Mouse (Mus musculus): ENCODE results near the gene Ddx55.

The Ddx55 gene

GRCm38 (mm10) chr5:124552558-124553307 lies at the start of gene Ddx55:
TSS of gene Ddx55 (plus strand) at chr5:124552864.
- DNase-seq (ENCODE audit: low read depth, low spot score), result peak; percentile 96

GRCm38 (mm10) chr5:124503742-124504141 lies 48.9 kb upstream of the Ddx55 start:
- peak; percentile 41 for DNase-seq (ENCODE audit: low read depth, low spot score)

DNA sequence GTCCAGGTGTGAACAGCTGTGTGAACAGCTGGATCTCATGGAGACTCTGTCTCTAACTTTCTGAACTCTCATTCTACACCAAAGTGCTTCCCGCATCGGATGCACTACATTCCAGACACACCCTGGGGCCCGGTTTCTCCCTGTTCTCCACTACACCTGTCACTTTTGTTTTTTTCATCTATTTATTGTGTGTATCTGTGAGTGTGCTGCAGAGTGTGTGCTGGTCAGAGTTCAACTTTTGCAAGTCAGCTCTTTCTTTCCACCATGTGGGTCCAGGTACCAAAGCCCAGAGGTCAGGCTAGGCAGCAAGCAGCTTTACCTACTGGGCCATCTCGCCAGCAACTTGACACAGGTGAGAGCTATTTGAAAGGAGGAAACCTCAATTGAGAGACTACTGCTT lies 47.4 kb upstream of the Ddx55 start:
- DNase-seq (ENCODE audit: low read depth, low spot score), result no peak

DNA sequence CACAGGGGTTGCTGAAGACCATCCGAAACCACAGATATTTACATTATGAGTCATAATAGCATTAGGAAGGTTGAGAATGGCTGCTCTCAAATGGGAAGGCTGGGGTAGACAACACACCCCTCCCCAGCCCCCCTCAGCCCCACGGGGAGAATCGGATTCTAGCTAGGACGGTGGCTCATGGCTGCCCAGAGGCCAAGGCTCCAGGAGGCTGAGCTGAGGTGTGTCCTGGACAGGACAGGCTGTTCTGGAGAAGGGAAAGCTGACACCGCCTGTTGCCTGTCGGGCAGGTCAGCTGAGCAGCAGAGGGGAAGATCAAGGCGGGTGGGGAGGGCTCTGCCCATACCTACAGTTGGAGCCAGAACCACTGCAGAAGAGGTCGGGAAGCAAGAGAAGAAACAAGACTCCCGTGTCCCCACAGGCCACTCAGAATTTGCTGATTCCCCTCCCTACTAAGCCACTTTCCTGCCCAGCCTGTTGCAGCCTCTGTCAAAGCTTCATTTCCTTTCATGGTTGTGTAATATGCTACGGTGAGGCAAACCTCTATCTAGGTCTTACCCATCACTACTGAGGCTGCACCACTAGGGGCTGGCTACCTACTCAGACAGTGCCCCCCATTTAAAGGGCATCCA lies 45.8 kb upstream of the Ddx55 start:
- DNase-seq (ENCODE audit: low read depth, low spot score), result no peak

- DNase-seq (ENCODE audit: low read depth, low spot score), result no peak
These were observed 43.5 kb upstream of the Ddx55 start for GRCm38 (mm10) chr5:124509200-124509599.

GRCm38 (mm10) chr5:124509742-124510237 lies 42.9 kb upstream of the Ddx55 start:
- DNase-seq (ENCODE audit: low read depth, low spot score), result peak; percentile 21

DNA sequence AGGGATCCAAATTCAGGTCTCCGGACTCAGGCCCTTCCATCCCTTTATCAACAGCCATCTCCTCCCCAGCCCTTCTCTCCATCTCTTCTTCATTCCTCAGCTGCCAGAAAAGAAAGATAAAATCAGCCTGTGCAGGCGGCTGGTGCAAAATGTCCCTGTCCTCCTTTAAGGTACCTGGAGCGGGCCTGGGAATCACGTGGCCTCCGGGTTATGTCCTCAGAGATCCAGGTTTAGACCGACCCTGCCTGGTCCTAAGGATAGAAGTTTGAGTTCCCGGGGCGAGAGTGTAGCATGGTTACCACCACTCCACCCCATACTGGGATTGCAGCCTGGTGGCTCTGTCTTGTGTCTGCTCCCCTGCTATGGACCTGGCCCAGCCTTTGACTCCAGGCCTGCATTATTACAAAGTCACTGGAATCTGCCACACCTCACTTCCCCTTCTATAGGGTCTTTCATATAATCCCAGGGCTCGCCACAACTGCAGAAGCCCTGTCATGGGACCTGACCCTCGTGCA lies 42.1 kb upstream of the Ddx55 start:
- peak; percentile 55 for DNase-seq (ENCODE audit: low read depth, low spot score)

- DNase-seq (ENCODE audit: low read depth, low spot score), result no peak
These were observed 36.9 kb upstream of the Ddx55 start for GRCm38 (mm10) chr5:124515789-124516188.

DNA sequence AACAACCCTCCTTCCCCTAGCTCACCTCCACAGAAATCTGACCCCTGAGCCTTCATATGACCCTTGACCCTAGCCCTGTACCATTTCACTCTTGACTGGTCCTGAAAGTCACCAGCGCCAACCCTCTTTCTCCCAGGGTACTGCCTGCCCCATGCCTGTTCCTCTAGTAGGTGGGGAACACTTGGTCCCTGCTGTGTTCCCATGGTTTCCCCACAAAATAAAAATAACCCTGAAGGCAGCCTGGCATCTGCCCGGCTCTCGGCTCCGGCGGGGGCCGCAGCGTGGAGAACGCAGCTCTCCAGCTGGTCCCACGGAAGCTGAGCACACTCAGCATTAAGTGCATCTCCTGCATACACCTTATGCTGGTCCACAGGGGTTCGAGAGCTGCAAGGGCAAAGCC lies 34.0 kb upstream of the Ddx55 start:
- DNase-seq (ENCODE audit: low read depth, low spot score), result no peak

GRCm38 (mm10) chr5:124521588-124521987 lies 31.1 kb upstream of the Ddx55 start:
- no peak for DNase-seq (ENCODE audit: low read depth, low spot score)

GRCm38 (mm10) chr5:124523032-124523431 lies 29.6 kb upstream of the Ddx55 start:
- DNase-seq (ENCODE audit: low read depth, low spot score), result peak; percentile 49

- no peak for DNase-seq (ENCODE audit: low read depth, low spot score)
These were observed 27.7 kb upstream of the Ddx55 start for GRCm38 (mm10) chr5:124524943-124525342.

- DNase-seq (ENCODE audit: low read depth, low spot score), result no peak
These were observed 24.3 kb upstream of the Ddx55 start for GRCm38 (mm10) chr5:124528351-124528750.

- DNase-seq (ENCODE audit: low read depth, low spot score), result no peak
These were observed 23.9 kb upstream of the Ddx55 start for GRCm38 (mm10) chr5:124528791-124529190.

- DNase-seq (ENCODE audit: low read depth, low spot score), result no peak
These were observed 23.4 kb upstream of the Ddx55 start for GRCm38 (mm10) chr5:124529191-124529651.

DNA sequence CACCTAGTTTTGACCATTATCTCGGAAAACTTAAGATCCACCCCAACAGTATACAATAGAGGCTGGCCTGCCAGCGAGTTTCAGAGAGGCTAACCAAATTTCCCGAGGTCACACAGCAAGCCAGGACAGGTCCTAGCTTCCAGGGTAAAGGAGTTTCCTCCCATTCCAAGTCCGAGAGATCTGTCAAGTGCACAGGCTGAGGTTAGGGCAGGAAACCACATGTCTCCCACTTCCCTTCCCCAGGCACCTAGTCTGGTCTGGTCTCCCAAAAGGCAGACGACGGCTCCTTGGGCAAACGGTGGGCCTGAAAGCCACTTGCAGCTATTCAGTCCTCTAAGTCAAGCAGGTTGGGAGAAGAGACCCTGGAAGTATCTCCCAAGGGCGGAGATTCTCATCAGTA lies 23.0 kb upstream of the Ddx55 start:
- DNase-seq (ENCODE audit: low read depth, low spot score), result no peak

DNA sequence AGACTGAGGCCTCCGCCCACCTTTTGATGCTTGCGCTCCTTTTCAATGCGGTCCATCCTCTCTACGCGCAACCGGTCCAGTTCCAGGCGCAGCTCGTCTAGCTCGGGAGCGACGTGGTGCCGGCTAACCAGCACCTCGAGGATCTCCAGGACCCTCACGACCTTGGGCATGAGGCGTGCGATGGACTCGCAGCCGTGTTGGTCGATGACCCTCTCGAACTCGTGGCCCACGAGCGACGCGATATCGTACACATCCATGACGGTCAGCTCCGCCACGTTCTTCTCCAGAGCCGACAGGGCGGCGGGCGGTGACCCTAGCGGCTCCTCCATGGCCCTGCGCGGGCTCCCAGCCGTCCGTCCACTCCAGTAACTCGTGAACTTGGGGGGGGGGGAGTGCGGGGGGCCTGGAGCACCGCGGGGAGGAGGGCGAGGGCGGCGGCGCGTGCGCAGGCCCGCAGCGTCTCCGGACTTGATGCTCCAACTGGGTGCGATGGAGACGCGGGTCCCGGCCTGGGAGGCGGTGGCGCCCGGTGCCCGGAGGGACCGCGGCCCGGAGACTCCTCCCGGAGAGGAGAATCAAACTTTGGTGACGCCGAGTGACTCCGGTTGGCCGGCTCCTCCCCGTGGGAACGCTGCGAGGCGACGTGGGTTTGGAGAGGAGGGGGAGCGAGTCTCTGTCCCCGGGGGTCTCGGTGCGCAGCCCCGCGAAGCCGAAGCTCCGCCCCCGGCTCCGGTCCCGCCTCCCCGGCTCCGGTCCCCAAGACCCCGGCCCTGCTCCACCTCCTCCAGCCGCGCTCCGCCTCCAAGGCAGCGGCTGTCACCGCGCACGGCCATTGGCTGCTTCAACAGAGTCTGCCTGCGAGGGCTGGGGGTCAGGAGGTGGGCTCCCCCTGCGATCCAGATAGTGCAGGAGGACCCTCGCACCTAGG lies 21.7 kb upstream of the Ddx55 start, which contains the start of gene Rilpl1:
Gene Rilpl1 (minus strand): TSS at position 737 of the 928 bp plus-strand sequence.
- DNase-seq (ENCODE audit: low read depth, low spot score), result peak; percentile 71

GRCm38 (mm10) chr5:124531583-124531930 lies 21.1 kb upstream of the Ddx55 start:
- DNase-seq (ENCODE audit: low read depth, low spot score), result no peak

DNA sequence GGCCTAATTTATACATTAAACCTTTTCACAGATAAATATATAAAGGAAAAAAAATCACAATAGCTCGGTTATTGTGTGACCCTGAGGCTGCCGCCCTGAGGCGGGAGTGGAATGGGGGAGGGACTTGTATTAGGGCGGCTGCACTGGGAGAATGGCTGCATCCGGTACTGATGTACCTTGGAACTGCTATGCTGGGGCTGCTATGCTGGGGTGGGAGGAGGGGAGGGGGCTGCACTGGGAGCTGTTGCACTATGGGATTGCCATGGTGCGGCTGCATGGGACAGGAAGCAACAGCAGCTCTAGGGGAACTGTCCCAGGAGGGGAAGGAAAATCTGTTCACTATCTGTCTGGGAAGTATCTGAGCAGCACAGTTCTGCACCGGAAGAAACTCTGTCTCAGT lies 20.2 kb upstream of the Ddx55 start:
- peak; percentile 71 for DNase-seq (ENCODE audit: low read depth, low spot score)

DNA sequence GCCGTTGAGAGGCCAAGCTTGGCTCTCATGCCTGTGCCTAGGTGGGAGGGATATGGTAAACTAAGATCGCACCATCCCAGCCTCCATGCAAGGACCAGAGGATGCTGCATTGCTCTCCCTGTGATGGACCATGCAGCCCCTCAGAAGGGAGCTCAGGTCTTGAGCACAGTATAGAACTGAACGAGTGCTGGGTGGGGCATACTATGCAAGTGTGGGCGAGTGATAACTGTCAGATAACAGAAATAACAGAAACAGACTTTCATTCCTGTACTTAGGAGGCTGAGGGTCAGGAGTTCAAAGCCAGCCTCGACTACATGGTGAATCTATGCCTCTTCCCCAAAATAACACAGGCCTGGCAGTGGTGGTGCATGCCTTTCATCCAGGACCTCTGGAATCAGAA lies 17.6 kb upstream of the Ddx55 start:
- no peak for DNase-seq (ENCODE audit: low read depth, low spot score)

DNA sequence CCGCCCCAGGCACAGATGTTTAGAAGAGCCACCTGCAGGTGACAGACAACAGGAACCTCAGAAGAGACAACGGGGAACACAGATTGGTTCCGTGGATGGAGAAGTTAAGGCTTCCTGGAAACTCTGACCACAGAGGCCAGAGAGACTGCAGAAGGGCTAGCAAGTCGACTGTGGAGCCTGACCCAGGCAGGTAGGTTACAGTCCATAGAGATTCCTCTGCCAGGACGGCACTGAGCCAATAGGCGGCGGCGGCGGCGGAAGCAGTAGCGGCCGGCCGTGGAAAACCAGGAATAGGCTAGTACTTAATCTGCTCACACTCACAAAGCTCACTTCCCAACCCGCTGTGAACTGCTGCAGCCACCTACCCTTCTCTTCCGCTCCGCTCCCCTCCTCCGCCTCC lies 15.9 kb upstream of the Ddx55 start:
- peak; percentile 62 for DNase-seq (ENCODE audit: low read depth, low spot score)
